Mouse (Mus musculus): Measurements from ENCODE around the gene Obp1b. TPM values are rescaled to one million over a fixed set of nuclear protein-coding genes. Genes with fewer than 3 reads are reported as not detected.
"Not testable (repeated sequence)": the region's sequence is repeated elsewhere in the genome, so short reads cannot be mapped to it uniquely, and the experiment has no call there.

Obp1b gene
- total RNA-seq (2021), result not detected
- long read RNA-seq, experiment 1, result 0 reads
- long read RNA-seq, experiment 2, result 0 reads

- not testable (repeated sequence) for DNase-seq (ENCODE audit: low spot score)
These were observed at the start of gene Obp1b for GRCm38 (mm10) chrX:78186477-78186876. TSS of gene Obp1b (plus strand) at chrX:78186777.

DNA sequence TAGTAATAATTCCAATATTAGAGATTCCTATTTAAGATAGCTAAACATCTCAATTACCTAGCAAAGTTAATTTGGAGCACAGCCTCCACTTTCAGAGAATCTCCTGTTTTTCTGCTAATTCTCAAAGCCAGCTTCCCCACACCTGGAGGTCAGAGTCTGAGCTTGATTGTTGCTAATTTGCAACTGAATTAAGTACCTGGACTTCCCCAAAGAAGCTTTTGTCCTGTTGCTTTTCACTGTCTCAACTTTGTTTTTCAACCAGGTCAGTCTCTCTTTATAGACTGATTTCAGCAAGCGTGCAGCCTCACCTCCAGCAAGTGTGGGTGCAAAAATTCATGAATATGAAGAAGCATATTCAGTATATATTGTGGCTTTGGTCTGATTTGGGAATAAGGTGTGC lies 15.6 kb downstream of the Obp1b start:
- not testable (repeated sequence) for DNase-seq (ENCODE audit: low spot score)

GRCm38 (mm10) chrX:78202829-78203228 lies 16.3 kb downstream of the Obp1b start:
- DNase-seq (ENCODE audit: low spot score), result no peak

Other genes with a start within 250 kb of the Obp1b start
- gene Obp1a, start 95.4 kb upstream of the Obp1b start, total RNA-seq (2021), result not detected
- gene Gm5938, start 61.3 kb upstream of the Obp1b start, total RNA-seq (2021), result not detected
- gene Gm14743, start 59.1 kb downstream of the Obp1b start, total RNA-seq (2021), result not detected
- not detected for gene 4930480E11Rik, start 182.9 kb downstream of the Obp1b start, total RNA-seq (2021)

Data from gastrocnemius, adult 18-20 months (tissue).